In genomic region chr14:7937052-7937630, GRCm38 (mm10) we compare ENCODE assay signal across 9 mouse cellular contexts. TPM values are rescaled to one million over a fixed set of nuclear protein-coding genes. Genes with fewer than 3 reads are reported as not detected.
DNase-seq lines count a peak whose midpoint lies in the region; ATAC-seq and TF ChIP-seq lines count a peak whose summit lies in the region.
"Had no signal": no experiment of that assay in that cellular context is flagged by ENCODE, and none has a peak within 500 bp of the region (broad histone marks: within the 10 kb centered on the region; RNA-seq: fewer than 3 reads in every experiment).

No protein-coding gene starts in this region.

- no peak overlapping the region for H3K4me3 ChIP-seq in heart, embryonic 13.5 days
- no peak overlapping the region for H3K4me3 ChIP-seq in embryonic fibroblast, embryonic 13.5 days (ENCODE audit: insufficient read depth, low read length)
- H3K4me3 ChIP-seq: lung, embryonic 15.5 days had no signal

- H3K36me3 ChIP-seq in heart, embryonic 13.5 days: peaks cover 84% of the 10 kb centered on the region

- TF ChIP-seq POLR2A in embryonic fibroblast, embryonic 13.5 days (IDR thresholded peaks at IDR 0.05; ENCODE audit: low read depth, low read length): no peak

- H3K27ac ChIP-seq in heart, embryonic 13.5 days (replicated peaks): no peak overlapping the region
- H3K27ac ChIP-seq in embryonic fibroblast, embryonic 13.5 days (ENCODE audit: insufficient read depth, low read length): 0 out of 2 replicates have a peak overlapping the region, but pooled peaks have one; percentile 6
- H3K27ac ChIP-seq: lung, embryonic 15.5 days had no signal

- H3K4me1 ChIP-seq in heart, embryonic 13.5 days: peaks cover 17% of the 10 kb centered on the region
- peaks cover 10% of the 10 kb centered on the region; the same call in 1 of the 2 replicates for H3K4me1 ChIP-seq in embryonic fibroblast, embryonic 13.5 days (ENCODE audit: control insufficient read depth, insufficient read depth, low read length)

- TF ChIP-seq CTCF in embryonic fibroblast, embryonic 13.5 days (IDR thresholded peaks at IDR 0.05; ENCODE audit: borderline replicate concordance, insufficient read depth, low read length): peak; percentile 49; the same call in 1 of the 2 replicates

- no peak for ATAC-seq in heart, embryonic 13.5 days (ENCODE audit: extremely low read depth, insufficient number of reproducible peaks, low FRiP score, low TSS enrichment)

- DNase-seq in heart, postnatal 10 days: no peak
- peak; percentile 87 for DNase-seq in ES-CJ7 (ENCODE audit: low read depth, low spot score)
- DNase-seq in left cerebral cortex, postnatal 25 days (ENCODE audit: low spot score in 2 of 2): peak; percentile 38 to 60
- peak; percentile 41 for DNase-seq in naive thymus-derived CD4-positive, alpha-beta T cell, adult 2 months (ENCODE audit: low read depth)
- DNase-seq in spleen, adult 18-20 months: no peak
- DNase-seq in urinary bladder, postnatal 25 days (ENCODE audit: low spot score): no peak

- no peaks in the 10 kb centered on the region for H3K9me3 ChIP-seq in heart, embryonic 13.5 days
- H3K9me3 ChIP-seq: lung, embryonic 15.5 days had no signal

- 33% methylated on average over 17 of the region's 17 CpGs for WGBS in heart, embryonic 13.5 days

- intact Hi-C loops in heart, postnatal 10 days (cut with DNase I): loop anchor here (5.0 kb wide), 1 partner anchor 120 kb away; the partner anchor contains the start of gene Flnb
- intact Hi-C loops in left cerebral cortex, postnatal 25 days (cut with DNase I): loop anchor here (2.0 kb wide), 1 partner anchor 118 kb away; no protein-coding TSS in a partner anchor

- H3K4me2 ChIP-seq in heart, embryonic 13.5 days: peak overlapping the region; percentile 42
- H3K4me2 ChIP-seq: lung, embryonic 15.5 days had no signal

- 0 out of 2 replicates have a peak overlapping the region, but pooled peaks have one; percentile 24 for H3K9ac ChIP-seq in heart, embryonic 13.5 days
- H3K9ac ChIP-seq: lung, embryonic 15.5 days had no signal

- H3K27me3 ChIP-seq in heart, embryonic 13.5 days (replicated peaks): no peaks in the 10 kb centered on the region
- H3K27me3 ChIP-seq: lung, embryonic 15.5 days had no signal

RNA-seq across cellular contexts. Expression of gene Gm45521, which starts 19.9 kb away (rescaled TPM):
- polyA plus RNA-seq in heart, embryonic 13.5 days (2015; fragmentation: Nextera tagmentation; extraction: Ambion mirVana): not detected in 2 replicates
- not detected for total RNA-seq in heart, postnatal 10 days (2021)
- polyA plus RNA-seq in embryonic fibroblast, embryonic 13.5 days (2011; ENCODE audit: insufficient read length, low read depth, missing spikeins): not detected in 2 replicates
- total RNA-seq in left cerebral cortex, postnatal 25 days (2021): not detected
- polyA plus RNA-seq: lung, embryonic 15.5 days had no signal

RNA-seq across cellular contexts. Expression of gene Dnase1l3, which starts 57.2 kb away (rescaled TPM):
- polyA plus RNA-seq in heart, embryonic 13.5 days (2015; fragmentation: Nextera tagmentation; extraction: Ambion mirVana): 0.05 and 0.13 TPM in 2 replicates
- total RNA-seq in heart, postnatal 10 days (2021): not detected
- not detected in 2 replicates for polyA plus RNA-seq in embryonic fibroblast, embryonic 13.5 days (2011; ENCODE audit: insufficient read length, low read depth, missing spikeins)
- total RNA-seq in left cerebral cortex, postnatal 25 days (2021): not detected

Comparison
In these comparisons a context has a peak if more than half of its experiments do, and no peak if none do; other contexts are left out.
1. DNase-seq: peak in ES-CJ7 (single experiment), left cerebral cortex, postnatal 25 days (2 of 2) and naive thymus-derived CD4-positive, alpha-beta T cell, adult 2 months (single experiment); none in heart, postnatal 10 days (0 of 2), spleen, adult 18-20 months (0 of 2) and urinary bladder, postnatal 25 days (single experiment).